In genomic region chr7:64723313-64723712, GRCm38 (mm10) we compare ENCODE assay signal across 26 mouse cellular contexts.
DNase-seq lines count a peak whose midpoint lies in the region; ATAC-seq lines count a peak whose summit lies in the region.
"Had no signal": no experiment of that assay in that cellular context is flagged by ENCODE, and none has a peak within 500 bp of the region (broad histone marks: within the 10 kb centered on the region; RNA-seq: fewer than 3 reads in every experiment).

No protein-coding gene starts in this region.

- no peak; the same call in 1 of the 2 replicates for ATAC-seq in forebrain, embryonic 15.5 days (replicated peaks)
- ATAC-seq in forebrain, embryonic 16.5 days, result peak; percentile 45
- no peak for ATAC-seq in megakaryocyte, adult 5-6 weeks (ENCODE audit: poor library complexity, severe bottlenecking)
- ATAC-seq: CD4-positive, CD25-positive, alpha-beta regulatory T cell, adult 4 months; hindbrain, postnatal 0 days; inflammation-experienced regulatory T-cells, adult 6 months; intestine, embryonic 16.5 days had no signal

- H3K27me3 ChIP-seq in forebrain, embryonic 15.5 days, result no peaks in the 10 kb centered on the region
- no peaks in the 10 kb centered on the region for H3K27me3 ChIP-seq in forebrain, embryonic 10.5 days (ENCODE audit: poor library complexity, severe bottlenecking)
- H3K27me3 ChIP-seq in forebrain, embryonic 16.5 days (replicated peaks; ENCODE audit: control insufficient read depth, insufficient read depth, low read length), result no peaks in the 10 kb centered on the region
- H3K27me3 ChIP-seq: embryonic facial prominence, embryonic 12.5 days; embryonic facial prominence, embryonic 15.5 days; heart, embryonic 13.5 days had no signal

- H3K9ac ChIP-seq in forebrain, embryonic 15.5 days (replicated peaks), result no peak overlapping the region
- no peak overlapping the region for H3K9ac ChIP-seq in forebrain, embryonic 16.5 days (replicated peaks; ENCODE audit: low read depth, low read length)
- H3K9ac ChIP-seq: embryonic facial prominence, embryonic 12.5 days; embryonic facial prominence, embryonic 15.5 days; heart, embryonic 13.5 days; hindbrain, embryonic 14.5 days had no signal

- no peaks in the 10 kb centered on the region for H3K9me3 ChIP-seq in forebrain, embryonic 15.5 days
- H3K9me3 ChIP-seq in forebrain, embryonic 10.5 days, result no peaks in the 10 kb centered on the region
- H3K9me3 ChIP-seq in forebrain, embryonic 16.5 days (ENCODE audit: control insufficient read depth, low read length), result no peaks in the 10 kb centered on the region
- H3K9me3 ChIP-seq: embryonic facial prominence, embryonic 12.5 days; embryonic facial prominence, embryonic 15.5 days; heart, embryonic 10.5 days; heart, embryonic 13.5 days had no signal

- DNase-seq in forebrain, embryonic 10.5 days (ENCODE audit: extremely low spot score, low spot score), result no peak
- DNase-seq in right cerebral cortex, postnatal 10 days (ENCODE audit: low spot score in 2 of 2), result peak; percentile 48 to 56
- no peak for DNase-seq in right cerebral cortex, adult 18-20 months
- DNase-seq: adrenal gland, adult 2 months; adrenal gland, postnatal 14 days; cerebellum, adult 11 months; cerebellum, adult 2 months; cerebellum, adult 9-11 months; cerebellum, postnatal 25 days; gastrocnemius, postnatal 10 days; gastrocnemius, postnatal 36 days; heart, adult 2 months; heart, postnatal 14 days; heart, postnatal 4 days had no signal

- H3K4me1 ChIP-seq in forebrain, embryonic 15.5 days, result peaks cover 11% of the 10 kb centered on the region
- no peaks in the 10 kb centered on the region for H3K4me1 ChIP-seq in forebrain, embryonic 10.5 days
- H3K4me1 ChIP-seq in forebrain, embryonic 16.5 days (replicated peaks; ENCODE audit: control insufficient read depth, insufficient read depth, low read length), result peaks cover 13% of the 10 kb centered on the region
- H3K4me1 ChIP-seq: embryonic facial prominence, embryonic 12.5 days; embryonic facial prominence, embryonic 15.5 days; heart, embryonic 10.5 days; heart, embryonic 13.5 days had no signal

- WGBS in forebrain, embryonic 15.5 days, result 76% methylated on average over 3 of the region's 3 CpGs
- 91% methylated on average over 3 of the region's 3 CpGs for WGBS in forebrain, embryonic 10.5 days
- WGBS in forebrain, embryonic 16.5 days, result 74% methylated on average over 3 of the region's 3 CpGs

- no peaks in the 10 kb centered on the region for H3K36me3 ChIP-seq in forebrain, embryonic 15.5 days
- no peaks in the 10 kb centered on the region for H3K36me3 ChIP-seq in forebrain, embryonic 10.5 days (replicated peaks)
- 0 out of 2 replicates have a peak, but pooled peaks cover 2% of the 10 kb centered on the region for H3K36me3 ChIP-seq in forebrain, embryonic 16.5 days (ENCODE audit: control insufficient read depth, insufficient read depth)
- H3K36me3 ChIP-seq: embryonic facial prominence, embryonic 12.5 days; embryonic facial prominence, embryonic 15.5 days; heart, embryonic 10.5 days; heart, embryonic 13.5 days had no signal

- H3K4me3 ChIP-seq in forebrain, embryonic 15.5 days, result no peak overlapping the region
- no peak overlapping the region for H3K4me3 ChIP-seq in forebrain, embryonic 10.5 days
- H3K4me3 ChIP-seq in forebrain, embryonic 16.5 days (replicated peaks; ENCODE audit: low read length), result no peak overlapping the region
- H3K4me3 ChIP-seq: embryonic facial prominence, embryonic 12.5 days; embryonic facial prominence, embryonic 15.5 days; heart, adult 2 months; heart, embryonic 10.5 days; heart, embryonic 13.5 days had no signal

- no peak overlapping the region for H3K4me2 ChIP-seq in forebrain, embryonic 15.5 days (replicated peaks)
- no peak overlapping the region for H3K4me2 ChIP-seq in forebrain, embryonic 16.5 days (ENCODE audit: low read length)
- H3K4me2 ChIP-seq: embryonic facial prominence, embryonic 12.5 days; embryonic facial prominence, embryonic 15.5 days; heart, embryonic 13.5 days; hindbrain, embryonic 14.5 days had no signal

- H3K27ac ChIP-seq in forebrain, embryonic 15.5 days (replicated peaks), result peak overlapping the region; percentile 45; the same call in 1 of the 2 replicates
- H3K27ac ChIP-seq in forebrain, embryonic 10.5 days, result no peak overlapping the region
- no peak overlapping the region for H3K27ac ChIP-seq in forebrain, embryonic 16.5 days (ENCODE audit: low read length)
- H3K27ac ChIP-seq: embryonic facial prominence, embryonic 12.5 days; embryonic facial prominence, embryonic 15.5 days; heart, adult 2 months; heart, embryonic 10.5 days; heart, embryonic 13.5 days; hindbrain, embryonic 14.5 days; hindbrain, postnatal 0 days had no signal

Comparison
In these comparisons a context has a peak if more than half of its experiments do, and no peak if none do; other contexts are left out.
1. DNase-seq: peak in right cerebral cortex, postnatal 10 days (2 of 2); none in forebrain, embryonic 10.5 days (single experiment) and right cerebral cortex, adult 18-20 months (single experiment).